Mouse (Mus musculus): ENCODE data around the gene Nanos2.

GRCm38 (mm10) chr7:18989995-18990394 is 2.8 kb downstream of the Nanos2 start:
- no peak for TF ChIP-seq CTCF (IDR thresholded peaks at IDR 0.05; ENCODE audit: low read depth)
- TF ChIP-seq EP300 (IDR thresholded peaks at IDR 0.05; ENCODE audit: low read depth) = no peak
